Mouse (Mus musculus) common myeloid progenitor, adult 5-6 weeks (primary cell): Measurements from ENCODE around the gene H2-DMa. TPM values are rescaled to one million over a fixed set of nuclear protein-coding genes. Genes with fewer than 3 reads are reported as not detected.

Source experiments
- ATAC-seq: replicated peaks from 2 replicates; pipeline ENCODE4 v1.8.0; 2016; ENCODE audit warnings: low read depth, mild to moderate bottlenecking, moderate TSS enrichment, inconsistent platforms; ENCODE audit not compliant: poor library complexity, severe bottlenecking
- total RNA-seq: library from RNA; stranded (forward); fragments of 200-1000, 187-1606 nt; gene quantifications from 2 replicates; pipeline ENCODE4 v1.2.3, GENCODE M21; 2017

H2-DMa gene
- total RNA-seq, 1 experiment from 2014 or later: 104 TPM

- peak; percentile 8; the same call in 1 of the 2 replicates for ATAC-seq
Observed at GRCm38 (mm10) chr17:34186885-34187260, 67.5 kb downstream of the H2-DMa start.

DNA sequence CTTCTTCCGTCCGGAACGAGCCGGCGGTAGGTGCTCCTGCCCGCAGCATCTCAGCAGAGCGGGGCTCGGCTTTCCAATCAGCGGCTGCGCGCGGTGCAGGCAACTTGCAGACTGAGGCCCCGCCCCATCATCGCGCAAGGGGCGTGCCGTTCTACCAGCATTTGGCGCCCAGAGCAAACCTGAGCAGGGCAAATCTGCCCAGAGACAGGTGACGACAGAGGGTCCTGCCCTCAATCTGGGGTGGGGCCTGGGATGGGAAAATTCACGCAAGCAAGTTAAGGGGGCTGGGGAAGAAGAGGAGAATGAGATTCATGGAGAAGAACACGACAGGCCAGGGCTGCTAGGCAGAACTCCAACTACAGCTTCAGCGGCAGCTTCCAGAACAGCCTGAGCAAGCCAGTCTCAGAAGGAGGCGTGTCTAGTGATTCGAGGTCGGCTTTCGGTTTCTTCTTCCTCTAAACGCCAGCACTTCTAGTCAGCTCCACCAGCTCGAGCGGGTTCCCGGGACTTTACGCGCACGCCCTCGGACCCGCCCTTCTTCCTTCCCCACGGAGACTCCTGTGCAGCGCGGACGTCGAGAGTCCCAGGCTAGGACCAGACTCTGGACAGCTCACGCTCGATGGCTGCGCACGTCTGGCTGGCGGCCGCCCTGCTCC, 68.0 kb downstream of the H2-DMa start, which contains the start of the genes Tap1 and Psmb9:
TSS of gene Tap1 (plus strand) at position 293 of the 656 bp plus-strand sequence.
TSS of gene Psmb9 (minus strand) at position 504 of the 656 bp plus-strand sequence.
- ATAC-seq: peak; percentile 83

DNA sequence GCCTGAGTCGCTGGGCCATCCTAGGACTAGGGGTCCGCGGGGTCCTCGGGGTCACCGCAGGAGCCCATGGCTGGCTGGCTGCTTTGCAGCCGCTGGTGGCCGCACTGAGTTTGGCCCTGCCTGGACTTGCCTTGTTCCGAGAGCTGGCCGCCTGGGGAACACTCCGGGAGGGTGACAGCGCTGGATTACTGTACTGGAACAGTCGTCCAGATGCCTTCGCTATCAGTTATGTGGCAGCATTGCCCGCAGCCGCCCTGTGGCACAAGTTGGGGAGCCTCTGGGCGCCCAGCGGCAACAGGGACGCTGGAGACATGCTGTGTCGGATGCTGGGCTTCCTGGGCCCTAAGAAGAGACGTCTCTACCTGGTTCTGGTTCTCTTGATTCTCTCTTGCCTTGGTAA, 68.7 kb downstream of the H2-DMa start:
- ATAC-seq: 0 out of 2 replicates have a peak, but pooled peaks have one; percentile 17

Other genes with a start within 250 kb of the H2-DMa start
- gene Gm7029, start 245.7 kb upstream of the H2-DMa start, total RNA-seq: not detected in 2 replicates
- gene Kifc1, start 228.9 kb upstream of the H2-DMa start, total RNA-seq: 29.6 and 37.5 TPM in 2 replicates
- gene Platr17, start 214.4 kb upstream of the H2-DMa start, total RNA-seq: 1.2 and 1.5 TPM in 2 replicates
- gene Daxx, start 210.1 kb upstream of the H2-DMa start, total RNA-seq: 24.1 and 44.4 TPM in 2 replicates
- gene Tapbp, start 203.6 kb upstream of the H2-DMa start, total RNA-seq: 42.2 and 56.4 TPM in 2 replicates
- gene Zbtb22, start 203.6 kb upstream of the H2-DMa start, total RNA-seq: 16.6 and 24.1 TPM in 2 replicates
- 21.2 and 22.5 TPM in 2 replicates for gene Rgl2, start 190.0 kb upstream of the H2-DMa start, total RNA-seq
- 128 and 170 TPM in 2 replicates for gene Pfdn6, start 179.2 kb upstream of the H2-DMa start, total RNA-seq
- gene Wdr46, start 178.9 kb upstream of the H2-DMa start, total RNA-seq: 50.0 and 62.5 TPM in 2 replicates
- 2.6 and 2.7 TPM in 2 replicates for gene B3galt4, start 168.1 kb upstream of the H2-DMa start, total RNA-seq
- 13.0 and 16.4 TPM in 2 replicates for gene Vps52, start 163.7 kb upstream of the H2-DMa start, total RNA-seq
- 1,549 and 1,746 TPM in 2 replicates for gene Rps18, start 163.5 kb upstream of the H2-DMa start, total RNA-seq
- gene H2-K1, start 119.2 kb upstream of the H2-DMa start, total RNA-seq: 983 and 1,076 TPM in 2 replicates
- 11.9 and 12.8 TPM in 2 replicates for gene Ring1, start 94.9 kb upstream of the H2-DMa start, total RNA-seq
- 43.8 and 60.6 TPM in 2 replicates for gene H2-Ke6, start 91.5 kb upstream of the H2-DMa start, total RNA-seq
- 70.5 and 100 TPM in 2 replicates for gene Slc39a7, start 87.9 kb upstream of the H2-DMa start, total RNA-seq
- gene Rxrb, start 87.7 kb upstream of the H2-DMa start, total RNA-seq: 34.1 and 36.3 TPM in 2 replicates
- gene Col11a2, start 80.1 kb upstream of the H2-DMa start, total RNA-seq: 4.1 and 10.4 TPM in 2 replicates
- 7.8 and 10.5 TPM in 2 replicates for gene H2-Oa, start 27.2 kb upstream of the H2-DMa start, total RNA-seq
- 347 and 388 TPM in 2 replicates for gene Brd2, start 3.1 kb downstream of the H2-DMa start, total RNA-seq
- gene H2-DMb2, start 23.8 kb downstream of the H2-DMa start, total RNA-seq: 3.3 and 5.5 TPM in 2 replicates
- 31.9 and 35.1 TPM in 2 replicates for gene H2-DMb1, start 33.5 kb downstream of the H2-DMa start, total RNA-seq
- gene Tap1, start 68.0 kb downstream of the H2-DMa start, total RNA-seq: 77.8 and 120 TPM in 2 replicates
- 75.3 and 119 TPM in 2 replicates for gene Psmb9, start 68.2 kb downstream of the H2-DMa start, total RNA-seq
- gene Psmb8, start 78.2 kb downstream of the H2-DMa start, total RNA-seq: 480 and 499 TPM in 2 replicates
- gene Tap2, start 84.0 kb downstream of the H2-DMa start, total RNA-seq: 80.1 and 87.6 TPM in 2 replicates
- 25.5 and 27.7 TPM in 2 replicates for gene H2-Ob, start 119.4 kb downstream of the H2-DMa start, total RNA-seq
- 67.2 and 91.5 TPM in 2 replicates for gene H2-Ab1, start 138.1 kb downstream of the H2-DMa start, total RNA-seq
- gene H2-Aa, start 168.3 kb downstream of the H2-DMa start, total RNA-seq: 17.1 and 26.2 TPM in 2 replicates
- gene H2-Eb1, start 186.3 kb downstream of the H2-DMa start, total RNA-seq: 17.3 and 17.9 TPM in 2 replicates
- not detected in 2 replicates for gene H2-Eb2, start 206.1 kb downstream of the H2-DMa start, total RNA-seq
- gene Btnl2, start 235.3 kb downstream of the H2-DMa start, total RNA-seq: not detected in 2 replicates